Mouse (Mus musculus) MEL (cell line): ENCODE data around the gene Akt1s1. TPM values are rescaled to one million over a fixed set of nuclear protein-coding genes. Genes with fewer than 3 reads are reported as not detected.

ENCODE experiments used
- DNase-seq: peaks from one replicate; pipeline ENCODE4 v3.0.0; 2011; ENCODE audit warnings: low read depth, low spot score
- H3K27ac ChIP-seq: 2 replicates; pipeline ENCODE4 v1.5.1; 2012; ENCODE audit warnings: low read depth, mild to moderate bottlenecking, control low read depth, low read length, moderate library complexity; ENCODE audit not compliant: control insufficient read depth
- H3K27me3 ChIP-seq, 2 experiments: fragments of 150-350 bp in 1 of 2; sonication (generic) in 1 of 2; 2 replicates each; pipeline ENCODE4 v1.6.1; 2012; ENCODE audit warnings: low read length in 2 of 2, mild to moderate bottlenecking in 2 of 2, improper control_type of control experiment in 1 of 2, moderate library complexity in 1 of 2; ENCODE audit not compliant: insufficient read depth in 2 of 2, control insufficient read depth in 1 of 2
- H3K36me3 ChIP-seq, 2 experiments: 2 replicates each; pipeline ENCODE4 v1.6.1; 2012 to 2014; ENCODE audit warnings: low read length in 2 of 2, improper control_type of control experiment in 1 of 2, inconsistent platforms in 1 of 2, mild to moderate bottlenecking in 1 of 2; ENCODE audit not compliant: insufficient read depth in 2 of 2, control insufficient read depth in 1 of 2
- H3K4me1 ChIP-seq, 2 experiments: fragments of 150-350 bp in 1 of 2; sonication (generic) in 1 of 2; 2 replicates each; pipeline ENCODE4 v1.6.1; 2012; ENCODE audit warnings: low read length in 2 of 2, improper control_type of control experiment in 1 of 2, mild to moderate bottlenecking in 1 of 2; ENCODE audit not compliant: insufficient read depth in 2 of 2, control insufficient read depth in 1 of 2
- H3K4me3 ChIP-seq, 2 experiments: fragments of 150-350 bp in 1 of 2; sonication (generic) in 1 of 2; 2 replicates each; pipeline ENCODE4 v1.5.1; 2012; ENCODE audit warnings: low read depth in 2 of 2, low read length in 2 of 2, mild to moderate bottlenecking in 2 of 2, moderate library complexity in 2 of 2, control low read depth in 1 of 2, improper control_type of control experiment in 1 of 2; ENCODE audit not compliant: control insufficient read depth in 1 of 2, insufficient read depth in 1 of 2
- H3K79me2 ChIP-seq: 2 replicates; pipeline ENCODE4 v1.6.1; 2012; ENCODE audit warnings: mild to moderate bottlenecking, low read length, moderate library complexity; ENCODE audit not compliant: control insufficient read depth, poor library complexity, insufficient read depth
- H3K9ac ChIP-seq: 2 replicates; pipeline ENCODE4 v1.6.1; 2012; ENCODE audit warnings: low read depth, mild to moderate bottlenecking, control low read depth, low read length, moderate library complexity; ENCODE audit not compliant: control insufficient read depth, poor library complexity, severe bottlenecking
- H3K9me3 ChIP-seq: fragments of 150-350 bp; sonication (generic); replicated peaks from 2 replicates; pipeline ENCODE4 v1.6.1; 2012; ENCODE audit warnings: mild to moderate bottlenecking, low read length, improper control_type of control experiment, moderate library complexity; ENCODE audit not compliant: insufficient read depth
- BHLHE40 ChIP-seq: IDR thresholded peaks from 2 replicates; pipeline ENCODE4 v1.6.1; 2012; ENCODE audit warnings: low read depth, mild to moderate bottlenecking, inconsistent platforms, low read length, improper control_type of control experiment, borderline replicate concordance
- ELF1 ChIP-seq: IDR thresholded peaks from 2 replicates; pipeline ENCODE4 v1.6.1; 2014; ENCODE audit warnings: low read depth, mild to moderate bottlenecking, inconsistent platforms, low read length, improper control_type of control experiment, moderate library complexity
- ETS1 ChIP-seq: IDR thresholded peaks from 2 replicates; pipeline ENCODE4 v1.6.1; 2012; ENCODE audit warnings: low read depth, mild to moderate bottlenecking, inconsistent platforms, low read length, improper control_type of control experiment, moderate library complexity
- GABPA ChIP-seq: IDR thresholded peaks from 2 replicates; pipeline ENCODE4 v1.6.1; 2012; ENCODE audit warnings: low read depth, mild to moderate bottlenecking, inconsistent platforms, low read length, improper control_type of control experiment, moderate library complexity
- GATA1 ChIP-seq: IDR thresholded peaks from 2 replicates; pipeline ENCODE4 v1.6.1; 2011; ENCODE audit warnings: low read depth, low read length, improper control_type of control experiment
- HCFC1 ChIP-seq: IDR thresholded peaks from 2 replicates; pipeline ENCODE4 v1.6.1; 2012; ENCODE audit warnings: low read depth, mild to moderate bottlenecking, inconsistent platforms, low read length, improper control_type of control experiment, moderate library complexity
- KAT2A ChIP-seq: conservative IDR thresholded peaks from 2 replicates; pipeline ENCODE4 v1.6.1; 2012; ENCODE audit warnings: low read depth, low read length, improper control_type of control experiment, inconsistent platforms
- MAFK ChIP-seq: IDR thresholded peaks from 2 replicates; pipeline ENCODE4 v1.6.1; 2011; ENCODE audit warnings: low read depth, mild to moderate bottlenecking, low read length, improper control_type of control experiment, borderline replicate concordance
- MXI1 ChIP-seq: IDR thresholded peaks from 2 replicates; pipeline ENCODE4 v1.6.1; 2011; ENCODE audit warnings: mild to moderate bottlenecking, low read depth, low read length, improper control_type of control experiment
- NELFE ChIP-seq: IDR thresholded peaks from 2 replicates; pipeline ENCODE4 v1.6.1; 2011; ENCODE audit warnings: low read depth, low read length, improper control_type of control experiment
- POLR2A ChIP-seq, 2 experiments: IDR thresholded peaks; 2 replicates each; pipeline ENCODE4 v1.6.1; 2011 to 2012; ENCODE audit warnings: low read length in 2 of 2, mild to moderate bottlenecking in 2 of 2, control low read depth in 1 of 2, improper control_type of control experiment in 1 of 2, low read depth in 1 of 2, moderate library complexity in 1 of 2; ENCODE audit not compliant: control insufficient read depth in 1 of 2, insufficient read depth in 1 of 2, poor library complexity in 1 of 2
- POLR2AphosphoS2 ChIP-seq: IDR thresholded peaks from 2 replicates; pipeline ENCODE4 v1.6.1; 2011; ENCODE audit warnings: low read length, improper control_type of control experiment
- SMC3 ChIP-seq: IDR thresholded peaks from 2 replicates; pipeline ENCODE4 v1.6.1; 2011; ENCODE audit warnings: low read depth, low read length, improper control_type of control experiment
- USF1 ChIP-seq: IDR thresholded peaks from 2 replicates; pipeline ENCODE4 v1.6.1; 2014; ENCODE audit warnings: low read depth, mild to moderate bottlenecking, inconsistent platforms, low read length, improper control_type of control experiment, moderate library complexity
- ZC3H11A ChIP-seq: IDR thresholded peaks from 2 replicates; pipeline ENCODE4 v1.6.1; 2012; ENCODE audit warnings: low read depth, mild to moderate bottlenecking, inconsistent platforms, low read length, improper control_type of control experiment
- ZKSCAN1 ChIP-seq: IDR thresholded peaks from 2 replicates; pipeline ENCODE4 v1.6.1; 2012; ENCODE audit warnings: low read depth, mild to moderate bottlenecking, inconsistent platforms, low read length, improper control_type of control experiment, moderate library complexity
- ZMIZ1 ChIP-seq: IDR thresholded peaks from 2 replicates; pipeline ENCODE4 v1.6.1; 2012; ENCODE audit warnings: low read depth, mild to moderate bottlenecking, inconsistent platforms, low read length, improper control_type of control experiment, moderate library complexity
- ZNF384 ChIP-seq: IDR thresholded peaks from 2 replicates; pipeline ENCODE4 v1.6.1; 2012; ENCODE audit warnings: low read depth, mild to moderate bottlenecking, inconsistent platforms, low read length, improper control_type of control experiment
- polyA plus RNA-seq, 2 experiments: library from polyadenylated mRNA; stranded (reverse) in 1 of 2; unstranded in 1 of 2; fragments of >175 nt in 1 of 2; fragments of >200 nt in 1 of 2; gene quantifications; 2 replicates each; pipeline versions ENCODE4 v1.2.1 to v1.2.4; 2012; ENCODE audit warnings: low replicate concordance in 2 of 2, low read depth in 1 of 2; ENCODE audit not compliant: insufficient read length in 2 of 2, insufficient read depth in 1 of 2, missing spikeins in 1 of 2
- total RNA-seq: library from RNA; depleted of rRNA; stranded (reverse); fragments of 300-350 nt; gene quantifications from 2 replicates; pipeline ENCODE4 v1.2.3, GENCODE M21; 2012

Gene Akt1s1
- total and polyA plus RNA-seq, 3 experiments: 37.3 to 71.8 TPM; not detected in 1

DNA sequence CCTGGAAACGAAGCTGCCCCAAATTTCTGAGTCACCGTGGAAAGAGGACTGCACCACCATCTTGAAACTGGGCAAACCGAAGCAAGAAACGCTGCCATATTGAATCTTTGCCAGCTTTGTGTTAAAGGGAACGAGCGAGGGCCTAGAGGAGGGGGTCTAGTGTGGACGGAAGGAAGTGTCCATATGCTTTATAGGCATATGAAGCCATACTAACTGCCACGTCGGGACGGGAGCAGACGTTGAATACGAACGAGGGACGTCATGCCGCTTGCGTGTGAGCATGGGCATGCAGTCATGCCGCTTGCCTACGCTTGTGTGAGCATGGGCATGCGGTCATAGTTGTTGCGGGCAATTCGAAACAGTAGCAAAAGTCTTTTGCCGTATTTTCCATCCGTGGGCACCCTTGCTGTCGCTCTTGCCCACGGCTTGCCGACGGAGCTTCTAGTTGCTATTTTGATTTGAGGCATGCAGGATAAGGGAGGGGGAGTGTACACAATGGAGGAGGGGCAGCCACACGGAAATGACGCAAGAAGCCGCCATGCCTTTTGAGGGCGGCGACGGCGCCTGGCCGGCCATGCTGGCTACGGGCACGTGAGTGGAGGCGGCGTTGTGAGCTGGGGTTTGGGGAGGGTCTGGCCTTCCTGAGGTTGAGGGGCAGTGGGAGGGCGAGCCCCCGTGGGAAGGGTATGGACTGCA is 773 bp downstream of the Akt1s1 start (continued):
- peak; percentile 79 for TF ChIP-seq USF1
- TF ChIP-seq BHLHE40: peak; percentile 79
- no peak for TF ChIP-seq GATA1

DNA sequence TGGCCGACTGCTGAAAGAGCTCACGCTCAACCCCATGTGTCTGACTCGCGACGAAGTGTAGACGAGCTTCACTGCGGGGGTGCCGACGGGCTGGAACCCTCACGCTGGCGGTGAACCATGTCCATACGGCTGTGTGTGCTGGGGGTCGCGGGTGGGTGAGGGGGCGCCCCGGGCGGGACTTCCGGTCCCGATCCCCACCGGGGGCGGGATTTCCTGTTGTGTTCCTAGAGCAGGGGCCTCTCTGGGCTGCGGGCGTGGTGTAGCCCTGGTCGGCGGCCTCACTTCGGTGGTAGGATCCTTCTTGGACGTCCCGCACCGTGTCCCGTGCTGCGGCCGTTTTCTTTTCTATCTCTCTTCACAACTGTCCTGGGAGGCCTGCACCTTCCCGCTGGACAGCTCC is 1.4 kb downstream of the Akt1s1 start:
- no peak for TF ChIP-seq MAFK
- TF ChIP-seq ELF1: peak; percentile 57
- TF ChIP-seq MXI1: no peak
- TF ChIP-seq SMC3: no peak
- TF ChIP-seq POLR2AphosphoS2: no peak
- no peak for TF ChIP-seq ZMIZ1
- no peak for TF ChIP-seq ETS1
- no peak for TF ChIP-seq ZNF384
- no peak for TF ChIP-seq BHLHE40
- TF ChIP-seq ZC3H11A: no peak
- TF ChIP-seq ZKSCAN1: no peak
- peak in 1 of 2 experiments; percentile 24; a peak in 2 of 4 replicates for TF ChIP-seq POLR2A (IDR thresholded peaks at IDR 0.05; ENCODE audit: control insufficient read depth in 1 of 2, insufficient read depth in 1 of 2, low read depth in 1 of 2, low read length in 2 of 2, poor library complexity in 1 of 2)
- TF ChIP-seq KAT2A: no peak; the same call in 1 of the 2 replicates
- no peak for TF ChIP-seq HCFC1
- peak; percentile 33; the same call in 1 of the 2 replicates for TF ChIP-seq NELFE
- no peak for TF ChIP-seq GABPA
- Histone ChIP-seq H3K4me1 (peaks cover 0 to 15% of the 10 kb centered on the region in 2 experiments; a peak in 2 of 4 replicates), H3K79me2 (peaks cover 28% of the 10 kb centered on the region), H3K9ac (peak overlapping the region; percentile 96), H3K36me3 (peaks cover 0 to 7% of the 10 kb centered on the region in 2 experiments; a peak in 1 of 4 replicates), H3K27ac (peak overlapping the region; percentile 93), H3K27me3 (no peaks in the 10 kb centered on the region), H3K9me3 (no peaks in the 10 kb centered on the region), H3K4me3 (peak overlapping the region; percentile 61 to 96)
- peak; percentile 83 for DNase-seq
